Mouse (Mus musculus): ENCODE measurements around the gene Flt3. TPM values are rescaled to one million over a fixed set of nuclear protein-coding genes. Genes with fewer than 3 reads are reported as not detected.

The Flt3 gene
- polyA plus RNA-seq, 1 experiment: 0.53 TPM

DNA sequence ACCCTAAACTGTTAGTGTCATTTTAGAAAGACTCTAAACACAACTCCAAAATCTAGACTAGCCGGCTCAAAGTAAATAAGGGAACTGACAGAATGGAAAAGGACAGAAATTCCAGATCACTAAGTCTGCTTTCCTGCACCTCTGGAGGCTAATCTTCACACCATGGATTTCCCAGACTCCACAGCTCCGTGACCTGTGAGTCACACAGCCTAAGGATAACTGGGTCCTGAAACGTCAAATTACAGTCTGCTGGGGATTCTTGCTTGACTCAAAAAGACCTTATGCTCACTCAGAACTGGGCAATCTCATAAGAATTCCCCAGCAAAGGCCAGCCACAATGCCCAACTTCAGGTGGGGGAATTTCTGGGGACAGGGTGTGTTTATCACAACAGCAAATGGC lies 44.5 kb downstream of the Flt3 start:
- Histone ChIP-seq H3K4me3 (ENCODE audit: low read depth, low read length) (no peak overlapping the region), H3K4me1 (ENCODE audit: control insufficient read depth, insufficient read depth, insufficient read length, low read length) (no peaks in the 10 kb centered on the region), H3K27ac (ENCODE audit: insufficient read depth, low read depth, low read length) (no peak overlapping the region), H3K27me3 (ENCODE audit: control insufficient read depth, insufficient read depth, low read length) (no peaks in the 10 kb centered on the region; the same call in 1 of the 2 replicates), H3K36me3 (ENCODE audit: control insufficient read depth, insufficient read depth, low read length) (no peaks in the 10 kb centered on the region)
- no peak for TF ChIP-seq POLR2A (IDR thresholded peaks at IDR 0.05; ENCODE audit: low read depth, low read length)
- no peak for TF ChIP-seq CTCF (IDR thresholded peaks at IDR 0.05; ENCODE audit: extremely low read depth, insufficient read length, insufficient replicate concordance, low read depth, low read length)
- WGBS: 53% methylated on average over 3 of the region's 3 CpGs

DNA sequence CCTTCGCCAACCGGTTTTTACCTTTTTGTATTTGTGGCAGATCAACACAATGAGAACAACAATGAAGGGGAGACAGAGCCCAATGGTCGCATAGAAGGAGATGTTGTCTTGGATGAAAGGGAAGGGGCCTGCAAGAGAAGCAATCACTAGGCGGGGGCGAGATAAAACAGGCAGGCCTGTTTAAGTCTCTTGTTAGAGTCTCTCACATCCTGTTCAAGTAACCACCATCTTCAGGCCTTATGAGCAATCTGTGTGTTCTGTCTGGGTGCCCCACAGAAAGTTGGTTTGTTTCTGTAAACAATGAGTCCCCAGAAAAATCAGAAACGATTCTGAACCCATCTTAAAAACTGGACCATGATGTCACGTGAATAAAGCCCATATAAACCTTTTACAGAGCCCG lies 45.3 kb downstream of the Flt3 start:
- TF ChIP-seq POLR2A (IDR thresholded peaks at IDR 0.05; ENCODE audit: low read depth, low read length) (no peak), CTCF (IDR thresholded peaks at IDR 0.05; ENCODE audit: extremely low read depth, insufficient read length, insufficient replicate concordance, low read depth, low read length) (no peak)
- no peak overlapping the region for H3K4me3 ChIP-seq (ENCODE audit: low read depth, low read length)
- no peak overlapping the region for H3K27ac ChIP-seq (ENCODE audit: insufficient read depth, low read depth, low read length)
- H3K4me1 ChIP-seq (ENCODE audit: control insufficient read depth, insufficient read depth, insufficient read length, low read length): no peaks in the 10 kb centered on the region
- H3K27me3 ChIP-seq (ENCODE audit: control insufficient read depth, insufficient read depth, low read length): no peaks in the 10 kb centered on the region
- 77% methylated on average over 8 of the region's 8 CpGs for WGBS
- no peaks in the 10 kb centered on the region for H3K36me3 ChIP-seq (ENCODE audit: control insufficient read depth, insufficient read depth, low read length)

GRCm38 (mm10) chr5:147354161-147354780 lies 46.0 kb downstream of the Flt3 start:
- H3K27me3 ChIP-seq (ENCODE audit: control insufficient read depth, insufficient read depth, low read length): no peaks in the 10 kb centered on the region
- WGBS: 65% methylated on average over 17 of the region's 17 CpGs
- no peak overlapping the region for H3K4me3 ChIP-seq (ENCODE audit: low read depth, low read length)
- no peak overlapping the region for H3K27ac ChIP-seq (ENCODE audit: insufficient read depth, low read depth, low read length)
- TF ChIP-seq POLR2A (IDR thresholded peaks at IDR 0.05; ENCODE audit: low read depth, low read length) (no peak), CTCF (IDR thresholded peaks at IDR 0.05; ENCODE audit: extremely low read depth, insufficient read length, insufficient replicate concordance, low read depth, low read length) (no peak)
- no peaks in the 10 kb centered on the region for H3K36me3 ChIP-seq (ENCODE audit: control insufficient read depth, insufficient read depth, low read length)
- H3K4me1 ChIP-seq (ENCODE audit: control insufficient read depth, insufficient read depth, insufficient read length, low read length): no peaks in the 10 kb centered on the region

GRCm38 (mm10) chr5:147351931-147352330 lies 48.4 kb downstream of the Flt3 start:
- Histone ChIP-seq H3K27ac (ENCODE audit: insufficient read depth, low read depth, low read length) (no peak overlapping the region), H3K4me1 (ENCODE audit: control insufficient read depth, insufficient read depth, insufficient read length, low read length) (no peaks in the 10 kb centered on the region), H3K36me3 (ENCODE audit: control insufficient read depth, insufficient read depth, low read length) (no peaks in the 10 kb centered on the region), H3K4me3 (ENCODE audit: low read depth, low read length) (no peak overlapping the region), H3K27me3 (ENCODE audit: control insufficient read depth, insufficient read depth, low read length) (no peaks in the 10 kb centered on the region)
- TF ChIP-seq POLR2A (IDR thresholded peaks at IDR 0.05; ENCODE audit: low read depth, low read length) (no peak), CTCF (IDR thresholded peaks at IDR 0.05; ENCODE audit: extremely low read depth, insufficient read length, insufficient replicate concordance, low read depth, low read length) (no peak)
- 84% methylated on average over 8 of the region's 8 CpGs for WGBS

- Histone ChIP-seq H3K36me3 (ENCODE audit: control insufficient read depth, insufficient read depth, low read length) (no peaks in the 10 kb centered on the region), H3K4me3 (ENCODE audit: low read depth, low read length) (no peak overlapping the region), H3K4me1 (ENCODE audit: control insufficient read depth, insufficient read depth, insufficient read length, low read length) (no peaks in the 10 kb centered on the region), H3K27me3 (ENCODE audit: control insufficient read depth, insufficient read depth, low read length) (no peaks in the 10 kb centered on the region), H3K27ac (ENCODE audit: insufficient read depth, low read depth, low read length) (no peak overlapping the region)
- no peak for TF ChIP-seq POLR2A (IDR thresholded peaks at IDR 0.05; ENCODE audit: low read depth, low read length)
- TF ChIP-seq CTCF (IDR thresholded peaks at IDR 0.05; ENCODE audit: extremely low read depth, insufficient read length, insufficient replicate concordance, low read depth, low read length): no peak
- WGBS: 70% methylated on average over 1 of the region's 1 CpGs
These were observed 54.3 kb downstream of the Flt3 start for GRCm38 (mm10) chr5:147345981-147346380.

GRCm38 (mm10) chr5:147343904-147344303 lies 56.4 kb downstream of the Flt3 start:
- TF ChIP-seq POLR2A (IDR thresholded peaks at IDR 0.05; ENCODE audit: low read depth, low read length) (no peak), CTCF (IDR thresholded peaks at IDR 0.05; ENCODE audit: extremely low read depth, insufficient read length, insufficient replicate concordance, low read depth, low read length) (no peak)
- 89% methylated on average over 10 of the region's 10 CpGs for WGBS
- Histone ChIP-seq H3K36me3 (ENCODE audit: control insufficient read depth, insufficient read depth, low read length) (no peaks in the 10 kb centered on the region), H3K27ac (ENCODE audit: insufficient read depth, low read depth, low read length) (no peak overlapping the region), H3K27me3 (ENCODE audit: control insufficient read depth, insufficient read depth, low read length) (no peaks in the 10 kb centered on the region), H3K4me3 (ENCODE audit: low read depth, low read length) (no peak overlapping the region), H3K4me1 (ENCODE audit: control insufficient read depth, insufficient read depth, insufficient read length, low read length) (no peaks in the 10 kb centered on the region)

DNA sequence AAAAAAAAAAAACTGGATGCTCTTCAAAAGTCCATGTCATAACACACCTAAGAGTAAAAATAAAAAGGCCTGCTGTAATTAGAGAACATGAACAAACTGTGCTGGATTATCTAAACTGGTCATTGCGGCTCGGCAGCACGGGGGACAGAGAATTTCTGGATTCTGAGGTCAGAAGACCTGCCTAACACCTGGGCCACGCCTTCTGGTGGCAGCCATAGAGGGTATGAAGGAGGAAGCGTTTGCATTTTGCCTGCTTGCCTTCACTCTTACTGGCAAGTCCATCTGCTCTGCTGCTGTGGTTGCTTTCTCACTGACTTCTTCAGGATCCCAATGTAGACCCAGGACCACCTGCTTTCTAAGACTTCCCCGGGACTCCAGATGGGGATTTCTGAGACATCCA lies 57.4 kb downstream of the Flt3 start:
- H3K4me1 ChIP-seq (ENCODE audit: control insufficient read depth, insufficient read depth, insufficient read length, low read length): no peaks in the 10 kb centered on the region
- 83% methylated on average over 6 of the region's 6 CpGs for WGBS
- TF ChIP-seq POLR2A (IDR thresholded peaks at IDR 0.05; ENCODE audit: low read depth, low read length): no peak
- no peaks in the 10 kb centered on the region for H3K36me3 ChIP-seq (ENCODE audit: control insufficient read depth, insufficient read depth, low read length)
- no peak overlapping the region for H3K27ac ChIP-seq (ENCODE audit: insufficient read depth, low read depth, low read length)
- H3K27me3 ChIP-seq (ENCODE audit: control insufficient read depth, insufficient read depth, low read length): no peaks in the 10 kb centered on the region
- no peak overlapping the region for H3K4me3 ChIP-seq (ENCODE audit: low read depth, low read length)
